Mouse (Mus musculus) megakaryocyte, embryonic 14.5 days (primary cell): Measurements from ENCODE around the gene Tmem200c.

Source experiments
- FLI1 ChIP-seq: IDR thresholded peaks from 2 replicates; pipeline ENCODE4 v1.6.1; 2012; ENCODE audit warnings: low read length, inconsistent platforms, mixed read lengths
- GATA1 ChIP-seq: IDR thresholded peaks from 3 replicates; pipeline ENCODE4 v1.6.1; 2012; ENCODE audit warnings: mixed read lengths, low read length, inconsistent platforms, borderline replicate concordance

DNA sequence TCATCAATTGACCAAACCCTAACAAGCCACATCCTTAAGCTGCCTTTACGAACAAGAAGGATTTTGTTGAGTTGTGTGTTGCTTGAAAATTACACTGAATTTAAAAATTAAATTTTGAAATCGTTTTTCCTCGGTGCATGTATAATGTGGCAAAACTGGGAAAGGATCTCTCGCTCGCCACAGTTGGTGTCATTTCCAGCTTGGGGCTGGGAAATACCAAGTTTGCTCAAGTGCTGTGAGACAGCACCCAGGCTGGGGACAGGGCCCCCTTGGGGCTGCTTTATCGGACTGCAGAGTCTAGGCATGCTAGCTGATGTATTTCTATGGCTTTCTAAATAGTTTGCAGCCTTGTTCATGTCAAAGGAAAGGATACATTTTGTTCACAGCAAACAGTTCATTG, 22.3 kb downstream of the Tmem200c start:
- no peak for TF ChIP-seq GATA1
- no peak for TF ChIP-seq FLI1
